Mouse (Mus musculus) limb, embryonic 11.5 days (tissue): ENCODE measurements around the gene Rab3il1. TPM values are rescaled to one million over a fixed set of nuclear protein-coding genes. Genes with fewer than 3 reads are reported as not detected.

Experiments
- ATAC-seq: fragments of 200-750 bp; cut with Nextera tagmentation; 2 replicates; pipeline ENCODE4 v1.8.0; 2017; ENCODE audit warnings: low read depth; ENCODE audit not compliant: insufficient number of reproducible peaks, low FRiP score, low TSS enrichment
- DNase-seq: peaks from one replicate; pipeline ENCODE4 v3.0.0-alpha.2; 2015; ENCODE audit warnings: low spot score
- H3K27ac ChIP-seq: fragments of 300-500 bp; sonication (generic); replicated peaks from 2 replicates; pipeline ENCODE4 v1.5.1; 2014; ENCODE audit warnings: low read depth, mild to moderate bottlenecking, low read length
- H3K27me3 ChIP-seq: fragments of 300-500 bp; sonication (generic); 2 replicates; pipeline ENCODE4 v1.6.1; 2014; ENCODE audit warnings: mild to moderate bottlenecking, low read length, mixed read lengths; ENCODE audit not compliant: control insufficient read depth, insufficient read depth
- H3K36me3 ChIP-seq: fragments of 300-500 bp; sonication (generic); 2 replicates; pipeline ENCODE4 v1.6.1; 2014; ENCODE audit warnings: mild to moderate bottlenecking, low read length, moderate library complexity, mixed read lengths; ENCODE audit not compliant: control insufficient read depth, insufficient read depth
- H3K4me1 ChIP-seq: fragments of 300-500 bp; sonication (generic); 2 replicates; pipeline ENCODE4 v1.6.1; 2014; ENCODE audit warnings: low read length, mixed read lengths; ENCODE audit not compliant: control insufficient read depth, insufficient read depth
- H3K4me2 ChIP-seq: fragments of 300-500 bp; sonication (generic); 2 replicates; pipeline ENCODE4 v1.6.1; 2014; ENCODE audit warnings: low read depth, mild to moderate bottlenecking, moderate library complexity; ENCODE audit not compliant: severe bottlenecking
- H3K4me3 ChIP-seq: fragments of 300-500 bp; sonication (generic); 2 replicates; pipeline ENCODE4 v1.5.1; 2014; ENCODE audit warnings: low read depth, low read length
- H3K9ac ChIP-seq: fragments of 300-500 bp; sonication (generic); 2 replicates; pipeline ENCODE4 v1.6.1; 2014; ENCODE audit warnings: mild to moderate bottlenecking, low read length
- H3K9me3 ChIP-seq: fragments of 300-500 bp; sonication (generic); 2 replicates; pipeline ENCODE4 v1.6.1; 2016; ENCODE audit warnings: low read length; ENCODE audit not compliant: control insufficient read depth
- WGBS: fragments of 180-500 bp; shearing (Covaris S2); extraction: QIAGEN DNeasy Blood & Tissue Kit; methylation state at CpG from one replicate; pipeline ENCODE4 v1.1.7; 2014; 5-methylcytosine and 5-hydroxymethylcytosine counted together
- polyA plus RNA-seq: library from polyadenylated mRNA; unstranded; fragments of >200 nt; fragmentation: Nextera tagmentation; extraction: Ambion mirVana; gene quantifications from 2 replicates; pipeline ENCODE4 v1.2.1, GENCODE M21; 2014

Rab3il1 gene
- polyA plus RNA-seq, 1 experiment from 2014 or later, result 44.5 TPM

DNA sequence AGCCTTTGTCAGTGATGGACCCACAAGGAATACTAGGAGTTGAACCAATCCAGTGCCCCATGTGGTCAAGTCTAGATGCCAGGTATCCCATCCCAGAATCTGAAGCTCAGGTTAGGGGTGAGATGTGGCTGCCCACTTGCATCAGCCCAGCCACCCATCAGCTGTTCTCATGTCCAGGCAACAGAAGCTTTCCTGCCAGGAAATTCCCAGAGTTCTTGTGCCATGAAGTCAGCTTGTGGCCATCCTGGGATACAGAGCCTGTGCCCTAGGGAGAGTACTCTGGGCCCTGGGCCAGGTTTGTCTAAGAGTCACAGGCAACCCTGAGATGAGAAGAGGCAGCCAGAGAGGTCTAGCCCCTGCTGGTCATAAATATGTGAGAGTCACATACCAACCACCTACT is 42.2 kb downstream of the Rab3il1 start:
- Histone ChIP-seq H3K4me3 (no peak overlapping the region), H3K9ac (no peak overlapping the region), H3K27ac (no peak overlapping the region), H3K4me2 (no peak overlapping the region), H3K9me3 (no peaks in the 10 kb centered on the region), H3K36me3 (0 out of 2 replicates have a peak, but pooled peaks cover 2% of the 10 kb centered on the region), H3K27me3 (no peaks in the 10 kb centered on the region), H3K4me1 (peaks cover 6% of the 10 kb centered on the region)
- no peak for DNase-seq
- ATAC-seq, result no peak

DNA sequence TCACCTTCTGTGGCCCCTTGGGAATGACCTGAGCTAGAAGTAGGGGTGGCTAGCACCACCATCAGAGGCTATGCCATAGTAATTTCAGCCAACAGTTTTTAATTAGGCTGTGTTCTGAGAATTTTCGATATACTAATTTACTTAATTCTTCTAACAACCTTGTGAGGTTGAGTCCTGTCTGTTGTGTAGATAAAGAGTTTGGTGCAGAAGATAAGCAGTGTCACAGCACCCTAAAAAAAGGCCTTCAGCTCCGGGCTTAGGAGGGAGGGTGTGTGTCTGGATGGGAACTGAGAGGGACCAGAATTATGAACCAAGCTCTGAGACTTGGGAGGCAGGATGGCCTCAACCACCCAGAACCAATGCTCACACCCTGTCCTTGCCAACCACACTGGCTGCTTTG is 44.2 kb downstream of the Rab3il1 start:
- Histone ChIP-seq H3K4me3 (no peak overlapping the region), H3K27ac (no peak overlapping the region), H3K27me3 (no peaks in the 10 kb centered on the region), H3K9me3 (no peaks in the 10 kb centered on the region), H3K9ac (no peak overlapping the region), H3K36me3 (0 out of 2 replicates have a peak, but pooled peaks cover 2% of the 10 kb centered on the region), H3K4me1 (peaks cover 9% of the 10 kb centered on the region), H3K4me2 (no peak overlapping the region)
- DNase-seq (no peak), ATAC-seq (no peak)
- WGBS, result 86% methylated on average over 2 of the region's 2 CpGs

DNA sequence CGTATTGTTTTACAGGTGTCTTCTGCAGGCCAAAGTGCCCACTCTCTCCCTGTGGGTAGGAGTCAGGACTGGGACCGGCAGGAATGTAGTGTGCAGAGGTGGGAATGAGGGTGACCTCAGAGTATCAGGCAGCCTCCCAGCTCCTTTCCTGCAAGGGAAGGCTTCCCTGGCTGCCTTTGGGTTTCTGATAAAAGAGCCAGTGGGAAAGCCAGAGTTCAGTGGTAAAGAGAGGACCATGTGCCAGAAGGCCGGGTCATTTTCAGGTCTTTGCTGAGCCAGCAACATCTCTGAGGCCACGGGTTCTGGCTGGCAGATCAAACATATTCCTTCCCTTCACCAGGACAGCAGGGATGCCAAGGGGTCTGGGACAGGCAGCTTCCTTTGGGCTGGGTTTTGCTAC is 44.9 kb downstream of the Rab3il1 start:
- H3K27ac ChIP-seq, result no peak overlapping the region
- no peak for ATAC-seq
- no peaks in the 10 kb centered on the region for H3K9me3 ChIP-seq
- H3K4me1 ChIP-seq, result peaks cover 9% of the 10 kb centered on the region
- no peak for DNase-seq
- 0 out of 2 replicates have a peak, but pooled peaks cover 2% of the 10 kb centered on the region for H3K36me3 ChIP-seq
- H3K27me3 ChIP-seq, result no peaks in the 10 kb centered on the region
- no peak overlapping the region for H3K4me3 ChIP-seq
- H3K9ac ChIP-seq, result no peak overlapping the region
- H3K4me2 ChIP-seq, result no peak overlapping the region
- WGBS, result 74% methylated on average over 4 of the region's 4 CpGs

DNA sequence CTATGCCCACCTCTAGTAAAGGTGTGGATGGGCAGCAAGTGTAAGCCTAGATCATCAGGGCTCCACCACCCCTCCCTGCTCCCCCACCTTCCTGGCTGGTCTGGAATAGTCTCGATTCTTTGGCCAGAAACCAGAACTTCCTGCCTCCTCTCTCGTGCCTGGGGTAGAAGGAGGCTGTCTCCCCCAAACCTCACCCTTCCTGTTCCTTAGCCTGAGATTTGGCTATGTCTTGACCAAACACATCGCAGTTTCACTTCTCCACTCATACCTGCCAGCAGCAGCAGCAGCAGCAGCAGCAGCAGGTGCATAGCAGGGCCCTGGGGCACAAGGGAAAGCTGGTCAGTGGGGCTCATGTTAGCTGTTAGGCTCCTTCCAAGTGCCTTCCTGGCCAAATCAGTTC is 45.5 kb downstream of the Rab3il1 start:
- Histone ChIP-seq H3K36me3 (0 out of 2 replicates have a peak, but pooled peaks cover 2% of the 10 kb centered on the region), H3K9ac (no peak overlapping the region)
- WGBS, result 53% methylated on average over 3 of the region's 3 CpGs

DNA sequence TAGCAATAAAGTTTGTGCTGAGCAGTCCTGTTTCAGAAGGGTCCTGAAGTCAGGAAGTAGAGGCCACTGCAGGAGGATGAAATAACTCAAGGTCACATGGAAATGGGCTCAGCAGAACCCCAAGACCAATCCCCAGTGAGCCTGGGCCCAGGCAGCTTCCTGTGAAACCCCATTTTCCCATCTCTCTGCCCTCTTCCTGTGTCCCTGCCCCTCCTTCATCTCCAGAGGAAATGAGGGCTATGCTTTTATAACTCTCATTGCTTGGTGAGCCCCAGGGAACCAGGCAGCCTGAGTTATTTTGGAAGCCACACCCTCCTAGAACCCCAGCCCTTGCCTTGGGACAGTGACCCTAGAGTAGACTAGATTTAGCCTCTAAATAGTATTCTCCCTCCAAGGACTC is 48.1 kb downstream of the Rab3il1 start:
- Histone ChIP-seq H3K4me1 (0 out of 2 replicates have a peak, but pooled peaks cover 3% of the 10 kb centered on the region), H3K9me3 (no peaks in the 10 kb centered on the region; the same call in 1 of the 2 replicates), H3K36me3 (peaks cover 4% of the 10 kb centered on the region; the same call in 1 of the 2 replicates), H3K4me3 (no peak overlapping the region), H3K4me2 (no peak overlapping the region), H3K27me3 (no peaks in the 10 kb centered on the region), H3K9ac (no peak overlapping the region), H3K27ac (no peak overlapping the region)
- ATAC-seq, result no peak
- DNase-seq, result no peak

More for the DNA sequence above, 45.5 kb downstream of the Rab3il1 start:
- Histone ChIP-seq H3K9me3 (no peaks in the 10 kb centered on the region), H3K4me3 (no peak overlapping the region), H3K4me2 (no peak overlapping the region), H3K27me3 (no peaks in the 10 kb centered on the region), H3K27ac (no peak overlapping the region), H3K4me1 (peaks cover 6% of the 10 kb centered on the region)
- no peak for DNase-seq
- ATAC-seq, result no peak

DNA sequence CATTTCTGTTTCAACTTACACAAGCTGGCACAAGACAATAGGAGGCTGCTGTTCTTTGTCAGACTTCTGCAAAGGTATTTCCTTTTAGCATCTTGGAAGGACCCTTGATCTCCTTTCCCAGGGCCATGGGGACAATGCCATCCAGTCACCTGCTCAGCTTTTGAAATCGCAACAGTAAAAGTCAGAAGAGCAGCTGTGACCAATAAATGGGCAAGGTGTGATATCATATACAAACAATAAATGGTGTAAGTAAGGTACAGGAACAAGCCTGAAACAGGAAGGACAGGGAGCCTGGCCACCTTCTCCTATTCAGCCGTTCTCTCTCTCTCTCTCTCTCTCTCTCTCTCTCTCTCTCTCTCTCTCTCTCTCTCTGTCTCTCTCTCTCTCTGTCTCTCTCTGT is 49.0 kb downstream of the Rab3il1 start:
- H3K4me3 ChIP-seq, result no peak overlapping the region
- 81% methylated on average over 2 of the region's 2 CpGs for WGBS
- no peak for DNase-seq
- 0 out of 2 replicates have a peak, but pooled peaks cover 3% of the 10 kb centered on the region for H3K4me1 ChIP-seq
- no peak for ATAC-seq
- no peaks in the 10 kb centered on the region; the same call in 1 of the 2 replicates for H3K9me3 ChIP-seq
- no peak overlapping the region for H3K9ac ChIP-seq
- no peak overlapping the region for H3K27ac ChIP-seq
- H3K4me2 ChIP-seq, result no peak overlapping the region
- H3K36me3 ChIP-seq, result peaks cover 4% of the 10 kb centered on the region; the same call in 1 of the 2 replicates
- H3K27me3 ChIP-seq, result no peaks in the 10 kb centered on the region

DNA sequence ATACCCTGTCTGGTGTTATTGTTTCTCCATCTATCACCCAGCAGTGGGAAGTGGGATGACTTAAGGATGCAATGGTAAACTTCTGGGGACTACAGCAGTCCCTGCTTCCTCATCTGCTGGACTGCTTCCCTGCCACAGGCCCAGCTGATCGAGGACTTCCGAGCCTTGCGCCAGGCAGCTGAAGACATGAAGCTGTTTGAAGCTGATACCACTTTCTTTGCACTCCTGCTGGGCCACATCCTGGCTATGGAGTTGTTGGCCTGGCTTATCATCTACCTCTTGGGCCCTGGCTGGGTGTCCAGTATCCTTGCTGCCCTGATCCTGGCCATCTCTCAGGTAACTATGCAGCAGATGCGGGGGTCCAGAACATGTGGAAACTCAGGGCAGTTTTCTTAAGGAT is 51.2 kb downstream of the Rab3il1 start:
- DNase-seq, result no peak
- H3K27ac ChIP-seq, result no peak overlapping the region
- no peak overlapping the region for H3K4me3 ChIP-seq
- H3K9me3 ChIP-seq, result no peaks in the 10 kb centered on the region; the same call in 1 of the 2 replicates
- peaks cover 4% of the 10 kb centered on the region; the same call in 1 of the 2 replicates for H3K36me3 ChIP-seq
- no peak for ATAC-seq
- H3K4me2 ChIP-seq, result no peak overlapping the region
- H3K9ac ChIP-seq, result no peak overlapping the region
- H3K27me3 ChIP-seq, result no peaks in the 10 kb centered on the region
- 92% methylated on average over 4 of the region's 4 CpGs for WGBS
- 0 out of 2 replicates have a peak, but pooled peaks cover 3% of the 10 kb centered on the region for H3K4me1 ChIP-seq

DNA sequence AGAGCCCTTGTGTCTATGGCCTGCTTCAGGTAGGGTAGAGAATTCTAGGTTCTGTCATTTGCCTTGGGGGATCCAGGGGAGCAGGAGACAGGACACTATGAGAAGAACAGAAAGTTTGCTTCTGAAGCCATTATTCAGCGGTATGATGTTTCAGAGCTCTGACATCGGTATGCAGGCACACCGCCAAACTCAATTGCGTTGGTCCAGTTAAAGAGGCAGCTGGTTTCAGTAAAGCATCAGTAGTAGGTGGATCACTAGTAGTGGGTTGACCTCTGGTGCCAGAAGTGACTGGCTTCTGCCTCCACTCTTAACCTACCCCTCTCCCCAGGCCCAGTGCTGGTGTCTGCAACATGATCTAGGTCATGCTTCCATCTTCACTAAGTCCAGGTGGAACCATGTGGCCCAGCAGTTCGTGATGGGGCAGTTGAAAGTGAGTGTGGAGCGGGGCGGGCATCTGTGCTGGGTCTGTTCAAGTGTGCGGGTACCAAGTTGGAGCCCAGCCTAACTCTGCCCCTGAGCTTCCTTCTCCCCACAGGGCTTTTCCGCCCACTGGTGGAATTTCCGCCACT is 52.3 kb downstream of the Rab3il1 start:
- Histone ChIP-seq H3K27ac (no peak overlapping the region), H3K4me2 (no peak overlapping the region), H3K9ac (no peak overlapping the region), H3K36me3 (peaks cover 2% of the 10 kb centered on the region; the same call in 1 of the 2 replicates), H3K4me3 (no peak overlapping the region), H3K4me1 (0 out of 2 replicates have a peak, but pooled peaks cover 3% of the 10 kb centered on the region), H3K27me3 (no peaks in the 10 kb centered on the region), H3K9me3 (no peaks in the 10 kb centered on the region; the same call in 1 of the 2 replicates)
- WGBS, result 92% methylated on average over 10 of the region's 10 CpGs
- ATAC-seq (no peak), DNase-seq (no peak)
